Mouse (Mus musculus): ENCODE data around the gene Slc12a5. TPM values are rescaled to one million over a fixed set of nuclear protein-coding genes. Genes with fewer than 3 reads are reported as not detected.

Gene Slc12a5
- polyA plus RNA-seq, 1 experiment from 2014 or later = 0.55 TPM

DNA sequence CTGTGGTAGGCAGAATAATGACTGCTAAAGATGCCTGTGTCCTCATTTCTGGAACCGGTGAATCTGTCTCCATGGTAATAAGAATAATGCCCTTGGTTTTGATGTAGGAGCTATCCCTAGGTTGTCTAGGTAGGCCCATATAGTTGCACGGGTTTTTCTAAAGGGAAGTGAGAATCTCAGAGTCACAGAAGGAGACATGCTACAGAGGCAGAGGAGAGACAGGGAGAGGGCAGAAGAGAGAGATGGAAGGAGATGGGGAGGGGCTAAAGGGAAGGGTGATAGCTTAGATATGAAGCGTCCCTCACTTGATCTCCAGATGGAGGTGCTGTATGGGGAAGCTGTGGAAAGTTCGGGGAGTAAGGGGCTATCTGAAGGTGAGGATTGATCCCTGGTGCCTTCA lies 76.8 kb downstream of the Slc12a5 start:
- DNase-seq (ENCODE audit: low spot score) = no peak
- Histone ChIP-seq H3K36me3 (ENCODE audit: control insufficient read depth, insufficient read depth, low read length) (no peaks in the 10 kb centered on the region), H3K4me1 (replicated peaks; ENCODE audit: control insufficient read depth, insufficient read depth, low read length) (peaks cover 12% of the 10 kb centered on the region), H3K4me2 (no peak overlapping the region), H3K9me3 (ENCODE audit: control insufficient read depth, low read length) (no peaks in the 10 kb centered on the region), H3K27me3 (replicated peaks; ENCODE audit: control insufficient read depth, insufficient read depth, low read length) (no peaks in the 10 kb centered on the region), H3K4me3 (ENCODE audit: low read depth, low read length) (no peak overlapping the region), H3K9ac (ENCODE audit: low read depth, low read length) (no peak overlapping the region), H3K27ac (ENCODE audit: low read depth, low read length) (no peak overlapping the region)
- WGBS = 60% methylated on average over 4 of the region's 4 CpGs
- ATAC-seq (replicated peaks; ENCODE audit: low FRiP score) = no peak

GRCm38 (mm10) chr2:165042126-165042525 lies 81.5 kb downstream of the Slc12a5 start:
- no peak overlapping the region for H3K4me2 ChIP-seq
- no peaks in the 10 kb centered on the region for H3K36me3 ChIP-seq (ENCODE audit: control insufficient read depth, insufficient read depth, low read length)
- no peak overlapping the region for H3K27ac ChIP-seq (ENCODE audit: low read depth, low read length)
- DNase-seq (ENCODE audit: low spot score) = no peak
- no peak overlapping the region for H3K4me3 ChIP-seq (ENCODE audit: low read depth, low read length)
- H3K4me1 ChIP-seq (replicated peaks; ENCODE audit: control insufficient read depth, insufficient read depth, low read length) = no peaks in the 10 kb centered on the region
- no peak overlapping the region for H3K9ac ChIP-seq (ENCODE audit: low read depth, low read length)
- ATAC-seq (replicated peaks; ENCODE audit: low FRiP score) = no peak
- WGBS = 56% methylated on average over 5 of the region's 5 CpGs
- no peaks in the 10 kb centered on the region; the same call in 1 of the 2 replicates for H3K27me3 ChIP-seq (replicated peaks; ENCODE audit: control insufficient read depth, insufficient read depth, low read length)
- no peaks in the 10 kb centered on the region for H3K9me3 ChIP-seq (ENCODE audit: control insufficient read depth, low read length)

- no peaks in the 10 kb centered on the region for H3K4me1 ChIP-seq (replicated peaks; ENCODE audit: control insufficient read depth, insufficient read depth, low read length)
- H3K27me3 ChIP-seq (replicated peaks; ENCODE audit: control insufficient read depth, insufficient read depth, low read length) = no peaks in the 10 kb centered on the region; the same call in 1 of the 2 replicates
- H3K9me3 ChIP-seq (ENCODE audit: control insufficient read depth, low read length) = no peaks in the 10 kb centered on the region
- 36% methylated on average over 17 of the region's 17 CpGs for WGBS
- no peak overlapping the region for H3K27ac ChIP-seq (ENCODE audit: low read depth, low read length)
- ATAC-seq (replicated peaks; ENCODE audit: low FRiP score) (no peak), DNase-seq (ENCODE audit: low spot score) (no peak)
- H3K4me3 ChIP-seq (ENCODE audit: low read depth, low read length) = no peak overlapping the region
- no peak overlapping the region for H3K9ac ChIP-seq (ENCODE audit: low read depth, low read length)
- no peaks in the 10 kb centered on the region for H3K36me3 ChIP-seq (ENCODE audit: control insufficient read depth, insufficient read depth, low read length)
- H3K4me2 ChIP-seq = no peak overlapping the region
Measured at GRCm38 (mm10) chr2:165043090-165043636, 82.6 kb downstream of the Slc12a5 start.

GRCm38 (mm10) chr2:165043729-165044128 lies 83.1 kb downstream of the Slc12a5 start:
- 53% methylated on average over 2 of the region's 2 CpGs for WGBS
- ATAC-seq (replicated peaks; ENCODE audit: low FRiP score) (no peak), DNase-seq (ENCODE audit: low spot score) (no peak)
- no peak overlapping the region for H3K4me2 ChIP-seq
- no peak overlapping the region for H3K9ac ChIP-seq (ENCODE audit: low read depth, low read length)
- H3K27me3 ChIP-seq (replicated peaks; ENCODE audit: control insufficient read depth, insufficient read depth, low read length) = no peaks in the 10 kb centered on the region; the same call in 1 of the 2 replicates
- H3K27ac ChIP-seq (ENCODE audit: low read depth, low read length) = no peak overlapping the region
- no peaks in the 10 kb centered on the region for H3K36me3 ChIP-seq (ENCODE audit: control insufficient read depth, insufficient read depth, low read length)
- H3K4me3 ChIP-seq (ENCODE audit: low read depth, low read length) = no peak overlapping the region
- H3K4me1 ChIP-seq (replicated peaks; ENCODE audit: control insufficient read depth, insufficient read depth, low read length) = no peaks in the 10 kb centered on the region
- H3K9me3 ChIP-seq (ENCODE audit: control insufficient read depth, low read length) = no peaks in the 10 kb centered on the region

GRCm38 (mm10) chr2:165049044-165049443 lies 88.4 kb downstream of the Slc12a5 start:
- WGBS = 59% methylated on average over 5 of the region's 5 CpGs
- Histone ChIP-seq H3K9ac (ENCODE audit: low read depth, low read length) (no peak overlapping the region), H3K36me3 (ENCODE audit: control insufficient read depth, insufficient read depth, low read length) (no peaks in the 10 kb centered on the region), H3K4me2 (no peak overlapping the region), H3K9me3 (ENCODE audit: control insufficient read depth, low read length) (no peaks in the 10 kb centered on the region), H3K27ac (ENCODE audit: low read depth, low read length) (no peak overlapping the region), H3K27me3 (replicated peaks; ENCODE audit: control insufficient read depth, insufficient read depth, low read length) (no peaks in the 10 kb centered on the region; the same call in none of the 2 replicates), H3K4me3 (ENCODE audit: low read depth, low read length) (no peak overlapping the region), H3K4me1 (replicated peaks; ENCODE audit: control insufficient read depth, insufficient read depth, low read length) (no peaks in the 10 kb centered on the region)
- DNase-seq (ENCODE audit: low spot score) (no peak), ATAC-seq (replicated peaks; ENCODE audit: low FRiP score) (no peak)

Other genes starting within 250 kb of the Slc12a5 start
- gene Spint5, start 245.5 kb upstream of the Slc12a5 start, polyA plus RNA-seq (2014; fragmentation: Nextera tagmentation; extraction: Ambion mirVana) = not detected in 2 replicates
- 0.18 and 0.38 TPM in 2 replicates for gene Wfdc3, start 214.9 kb upstream of the Slc12a5 start, polyA plus RNA-seq (2014; fragmentation: Nextera tagmentation; extraction: Ambion mirVana)
- 50.3 and 50.5 TPM in 2 replicates for gene Dnttip1, start 214.8 kb upstream of the Slc12a5 start, polyA plus RNA-seq (2014; fragmentation: Nextera tagmentation; extraction: Ambion mirVana)
- gene Ube2c, start 190.9 kb upstream of the Slc12a5 start, polyA plus RNA-seq (2014; fragmentation: Nextera tagmentation; extraction: Ambion mirVana) = 482 and 522 TPM in 2 replicates
- 0.47 and 1.1 TPM in 2 replicates for gene Tnnc2, start 180.8 kb upstream of the Slc12a5 start, polyA plus RNA-seq (2014; fragmentation: Nextera tagmentation; extraction: Ambion mirVana)
- 8.3 and 8.4 TPM in 2 replicates for gene Snx21, start 175.0 kb upstream of the Slc12a5 start, polyA plus RNA-seq (2014; fragmentation: Nextera tagmentation; extraction: Ambion mirVana)
- 23.2 and 23.6 TPM in 2 replicates for gene Acot8, start 155.9 kb upstream of the Slc12a5 start, polyA plus RNA-seq (2014; fragmentation: Nextera tagmentation; extraction: Ambion mirVana)
- 7.3 and 8.7 TPM in 2 replicates for gene Zswim3, start 155.7 kb upstream of the Slc12a5 start, polyA plus RNA-seq (2014; fragmentation: Nextera tagmentation; extraction: Ambion mirVana)
- 13.7 and 15.6 TPM in 2 replicates for gene Zswim1, start 138.1 kb upstream of the Slc12a5 start, polyA plus RNA-seq (2014; fragmentation: Nextera tagmentation; extraction: Ambion mirVana)
- not detected in 2 replicates for gene Spata25, start 132.3 kb upstream of the Slc12a5 start, polyA plus RNA-seq (2014; fragmentation: Nextera tagmentation; extraction: Ambion mirVana)
- gene Ctsa, start 127.9 kb upstream of the Slc12a5 start, polyA plus RNA-seq (2014; fragmentation: Nextera tagmentation; extraction: Ambion mirVana) = 97.2 and 103 TPM in 2 replicates
- 3.9 and 4.9 TPM in 2 replicates for gene Neurl2, start 127.3 kb upstream of the Slc12a5 start, polyA plus RNA-seq (2014; fragmentation: Nextera tagmentation; extraction: Ambion mirVana)
- gene Pltp, start 103.1 kb upstream of the Slc12a5 start, polyA plus RNA-seq (2014; fragmentation: Nextera tagmentation; extraction: Ambion mirVana) = 9.9 and 10.7 TPM in 2 replicates
- 63.9 and 67.5 TPM in 2 replicates for gene Pcif1, start 81.5 kb upstream of the Slc12a5 start, polyA plus RNA-seq (2014; fragmentation: Nextera tagmentation; extraction: Ambion mirVana)
- gene Zfp335, start 49.0 kb upstream of the Slc12a5 start, polyA plus RNA-seq (2014; fragmentation: Nextera tagmentation; extraction: Ambion mirVana) = 15.0 TPM in 2 replicates
- 0.66 and 1.9 TPM in 2 replicates for gene Mmp9, start 20.0 kb upstream of the Slc12a5 start, polyA plus RNA-seq (2014; fragmentation: Nextera tagmentation; extraction: Ambion mirVana)
- 45.0 and 45.9 TPM in 2 replicates for gene Ncoa5, start 74.1 kb downstream of the Slc12a5 start, polyA plus RNA-seq (2014; fragmentation: Nextera tagmentation; extraction: Ambion mirVana)
- gene Cd40, start 94.8 kb downstream of the Slc12a5 start, polyA plus RNA-seq (2014; fragmentation: Nextera tagmentation; extraction: Ambion mirVana) = 5.5 and 7.7 TPM in 2 replicates
- gene 1700025C18Rik, start 129.9 kb downstream of the Slc12a5 start, polyA plus RNA-seq (2014; fragmentation: Nextera tagmentation; extraction: Ambion mirVana) = not detected in 2 replicates